Mouse (Mus musculus): Measurements from ENCODE around the gene Slc8a1.
A peak's percentile ranks its signal among the peaks of the same experiment; 100 is the strongest.

Gene Slc8a1

GRCm38 (mm10) chr17:81412736-81413135, 325.4 kb downstream of the Slc8a1 start:
- DNase-seq, result no peak

- no peak for DNase-seq
Observed at GRCm38 (mm10) chr17:81404225-81404624, 334.0 kb downstream of the Slc8a1 start.

- no peak for DNase-seq
Observed at GRCm38 (mm10) chr17:81403121-81403520, 335.1 kb downstream of the Slc8a1 start.

- DNase-seq, result peak; percentile 57
Observed at GRCm38 (mm10) chr17:81402636-81403035, 335.5 kb downstream of the Slc8a1 start.

GRCm38 (mm10) chr17:81400377-81400776, 337.8 kb downstream of the Slc8a1 start:
- DNase-seq, result no peak

- DNase-seq, result no peak
Observed at GRCm38 (mm10) chr17:81397434-81397833, 340.7 kb downstream of the Slc8a1 start.

GRCm38 (mm10) chr17:81394124-81394523, 344.1 kb downstream of the Slc8a1 start:
- no peak for DNase-seq

- DNase-seq, result no peak
Observed at GRCm38 (mm10) chr17:81393040-81393439, 345.1 kb downstream of the Slc8a1 start.

GRCm38 (mm10) chr17:81391478-81391877, 346.7 kb downstream of the Slc8a1 start:
- DNase-seq, result no peak

- peak; percentile 63 for DNase-seq
Observed at GRCm38 (mm10) chr17:81390790-81391189, 347.4 kb downstream of the Slc8a1 start.

- no peak for DNase-seq
Observed at GRCm38 (mm10) chr17:81386118-81386517, 352.1 kb downstream of the Slc8a1 start.

- DNase-seq, result no peak
Observed at GRCm38 (mm10) chr17:81385476-81385875, 352.7 kb downstream of the Slc8a1 start.

- no peak for DNase-seq
Observed at GRCm38 (mm10) chr17:81383461-81383860, 354.7 kb downstream of the Slc8a1 start.

- DNase-seq, result no peak
Observed at GRCm38 (mm10) chr17:81378436-81378835, 359.7 kb downstream of the Slc8a1 start.

- no peak for DNase-seq
Observed at GRCm38 (mm10) chr17:81377757-81378299, 360.3 kb downstream of the Slc8a1 start.

GRCm38 (mm10) chr17:81377195-81377594, 361.0 kb downstream of the Slc8a1 start:
- DNase-seq, result no peak

GRCm38 (mm10) chr17:81375901-81376300, 362.3 kb downstream of the Slc8a1 start:
- no peak for DNase-seq

GRCm38 (mm10) chr17:81369036-81369435, 369.1 kb downstream of the Slc8a1 start:
- no peak for DNase-seq

- no peak for DNase-seq
Observed at GRCm38 (mm10) chr17:81368503-81368902, 369.7 kb downstream of the Slc8a1 start.

- no peak for DNase-seq
Observed at GRCm38 (mm10) chr17:81363368-81363767, 374.8 kb downstream of the Slc8a1 start.

- DNase-seq, result no peak
Observed at GRCm38 (mm10) chr17:81360571-81360970, 377.6 kb downstream of the Slc8a1 start.

- DNase-seq, result no peak
Observed at GRCm38 (mm10) chr17:81360032-81360431, 378.1 kb downstream of the Slc8a1 start.

- no peak for DNase-seq
Observed at GRCm38 (mm10) chr17:81336024-81336754, 402.0 kb downstream of the Slc8a1 start.

- no peak for DNase-seq
Observed at GRCm38 (mm10) chr17:81335526-81335925, 402.7 kb downstream of the Slc8a1 start.
